Mouse (Mus musculus) C2C12 (cell line): ENCODE results near the gene Ssc4d. TPM values are rescaled to one million over a fixed set of nuclear protein-coding genes. Genes with fewer than 3 reads are reported as not detected.

ENCODE experiments used
- H3K27me3 ChIP-seq: one replicate; pipeline ENCODE4 v1.6.1; 2011; ENCODE audit not compliant: control insufficient read depth, insufficient read depth, insufficient read length
- H3K36me3 ChIP-seq: one replicate; pipeline ENCODE4 v1.6.1; 2011; ENCODE audit not compliant: control insufficient read depth, insufficient read depth
- H3K4me3 ChIP-seq: one replicate; pipeline ENCODE4 v1.5.1; 2011; ENCODE audit warnings: mild to moderate bottlenecking, control low read depth; ENCODE audit not compliant: poor library complexity, insufficient read depth, severe bottlenecking
- H3K79me2 ChIP-seq: one replicate; pipeline ENCODE4 v1.6.1; 2011; ENCODE audit not compliant: control insufficient read depth, insufficient read depth
- H3K79me3 ChIP-seq: one replicate; pipeline ENCODE4 v1.6.1; 2011; ENCODE audit warnings: low read depth, control low read depth
- H3ac ChIP-seq: one replicate; pipeline ENCODE3; 2011; ENCODE audit warnings: low read depth; ENCODE audit not compliant: control insufficient read depth, insufficient read length
- CEBPB ChIP-seq: IDR thresholded peaks from one replicate; pipeline ENCODE4 v1.6.1; 2011; ENCODE audit warnings: low read depth, mild to moderate bottlenecking, control low read depth, moderate library complexity
- CTCF ChIP-seq: IDR thresholded peaks from one replicate; pipeline ENCODE4 v1.5.1; 2011; ENCODE audit not compliant: control insufficient read depth, insufficient read depth, insufficient read length
- FOSL1 ChIP-seq: IDR thresholded peaks from one replicate; pipeline ENCODE4 v1.8.0; 2011; ENCODE audit warnings: mild to moderate bottlenecking, low read length; ENCODE audit not compliant: poor library complexity, insufficient read depth, severe bottlenecking
- MAX ChIP-seq: IDR thresholded peaks from one replicate; pipeline ENCODE4 v1.6.1; 2011; ENCODE audit warnings: mild to moderate bottlenecking, control low read depth
- MYOD1 ChIP-seq: IDR thresholded peaks from one replicate; pipeline ENCODE4 v1.6.1; 2011; ENCODE audit warnings: low read depth; ENCODE audit not compliant: control insufficient read depth, insufficient read length
- MYOG ChIP-seq: IDR thresholded peaks from one replicate; pipeline ENCODE4 v1.6.1; 2011; ENCODE audit not compliant: control insufficient read depth, insufficient read length; ENCODE audit errors: extremely low read depth
- USF1 ChIP-seq: IDR thresholded peaks from one replicate; pipeline ENCODE4 v1.6.1; 2011; ENCODE audit warnings: low read depth, mild to moderate bottlenecking, control low read depth, moderate library complexity
- long read RNA-seq, 2 experiments: library from polyadenylated mRNA; unstranded; transcript quantifications; one replicate each; pipeline ENCODE4 v2.0.0; 2019 to 2020
- polyA plus RNA-seq: library from polyadenylated mRNA; unstranded; fragments of >200 nt; fragmentation: generic; extraction: Trizol; gene quantifications from one replicate; pipeline ENCODE4 v1.2.1, GENCODE M21; 2012; ENCODE audit warnings: missing spikeins

Ssc4d gene
- 3.6 TPM for polyA plus RNA-seq
- long read RNA-seq, experiment 1, partial matches to known transcripts: 1 of 3 reads
- long read RNA-seq, experiment 1, other reads (novel, unspliced or antisense): 1 of 3 reads
- long read RNA-seq, experiment 2, partial matches to known transcripts: 0 of 1 reads
- long read RNA-seq, experiment 2, other reads (novel, unspliced or antisense): 1 of 1 reads

- H3K79me3 ChIP-seq: no peaks in the 10 kb centered on the region
Observed at GRCm38 (mm10) chr5:135974365-135974764, at the start of gene Ssc4d. Gene Ssc4d (minus strand): TSS chr5:135974531.

GRCm38 (mm10) chr5:136019907-136020306 lies 45.6 kb upstream of the Ssc4d start:
- Histone ChIP-seq H3K4me3 (no peak overlapping the region), H3K79me2 (no peaks in the 10 kb centered on the region), H3K79me3 (peaks cover 2% of the 10 kb centered on the region), H3K36me3 (peaks cover 2% of the 10 kb centered on the region), H3ac (no peak overlapping the region), H3K27me3 (no peaks in the 10 kb centered on the region)
- TF ChIP-seq CEBPB (no peak), MYOD1 (no peak), FOSL1 (no peak)

More at GRCm38 (mm10) chr5:135974365-135974764, at the start of gene Ssc4d:
- TF ChIP-seq FOSL1: no peak
- TF ChIP-seq MAX: no peak
- TF ChIP-seq CTCF: no peak
- TF ChIP-seq MYOD1: no peak
- no peak for TF ChIP-seq CEBPB
- TF ChIP-seq USF1: no peak
- no peak for TF ChIP-seq MYOG
- H3ac ChIP-seq: no peak within 1 kb of the TSS
- no peaks in the 10 kb centered on the region for H3K27me3 ChIP-seq
- H3K36me3 ChIP-seq: no peaks in the 10 kb centered on the region
- no peaks in the 10 kb centered on the region for H3K79me2 ChIP-seq
- H3K4me3 ChIP-seq: no peak within 1 kb of the TSS

- no peaks in the 10 kb centered on the region for H3K27me3 ChIP-seq
- H3K79me2 ChIP-seq: no peaks in the 10 kb centered on the region
- no peak overlapping the region for H3K4me3 ChIP-seq
- peaks cover 2% of the 10 kb centered on the region for H3K36me3 ChIP-seq
- no peak overlapping the region for H3ac ChIP-seq
- peaks cover 2% of the 10 kb centered on the region for H3K79me3 ChIP-seq
- TF ChIP-seq CTCF (no peak), CEBPB (no peak), FOSL1 (no peak), USF1 (no peak), MAX (no peak), MYOG (no peak), MYOD1 (no peak)
Observed at GRCm38 (mm10) chr5:136018726-136019125, 44.4 kb upstream of the Ssc4d start.

GRCm38 (mm10) chr5:136017262-136017661 lies 42.9 kb upstream of the Ssc4d start:
- Histone ChIP-seq H3K27me3 (no peaks in the 10 kb centered on the region), H3K4me3 (no peak overlapping the region), H3K79me2 (no peaks in the 10 kb centered on the region), H3K36me3 (peaks cover 6% of the 10 kb centered on the region), H3K79me3 (peaks cover 2% of the 10 kb centered on the region), H3ac (no peak overlapping the region)
- TF ChIP-seq CTCF (no peak), FOSL1 (no peak), MYOD1 (no peak), CEBPB (no peak), MAX (no peak), USF1 (no peak), MYOG (no peak)

- Histone ChIP-seq H3ac (no peak overlapping the region), H3K27me3 (no peaks in the 10 kb centered on the region), H3K36me3 (peaks cover 16% of the 10 kb centered on the region), H3K79me3 (peaks cover 2% of the 10 kb centered on the region), H3K4me3 (no peak overlapping the region), H3K79me2 (no peaks in the 10 kb centered on the region)
- TF ChIP-seq MYOG: no peak
- no peak for TF ChIP-seq CEBPB
- peak; percentile 49 for TF ChIP-seq USF1
- no peak for TF ChIP-seq CTCF
- TF ChIP-seq MAX: peak; percentile 34
- TF ChIP-seq MYOD1: no peak
- TF ChIP-seq FOSL1: no peak
Observed at GRCm38 (mm10) chr5:136016014-136016876, 41.9 kb upstream of the Ssc4d start.
